Mouse (Mus musculus) E14TG2a.4 (cell line): ENCODE results near the gene Ppp1r1b.

ENCODE experiments used
- CTCF ChIP-seq: conservative IDR thresholded peaks from 2 replicates; pipeline ENCODE4 v1.5.1; 2014; ENCODE audit warnings: low read length
- NANOG ChIP-seq: IDR thresholded peaks from 2 replicates; pipeline ENCODE4 v1.6.1; 2014; ENCODE audit warnings: borderline replicate concordance, low read length, mixed read lengths
- POU5F1 ChIP-seq: IDR thresholded peaks from 2 replicates; pipeline ENCODE4 v1.6.1; 2014; ENCODE audit warnings: low read length, borderline replicate concordance

DNA sequence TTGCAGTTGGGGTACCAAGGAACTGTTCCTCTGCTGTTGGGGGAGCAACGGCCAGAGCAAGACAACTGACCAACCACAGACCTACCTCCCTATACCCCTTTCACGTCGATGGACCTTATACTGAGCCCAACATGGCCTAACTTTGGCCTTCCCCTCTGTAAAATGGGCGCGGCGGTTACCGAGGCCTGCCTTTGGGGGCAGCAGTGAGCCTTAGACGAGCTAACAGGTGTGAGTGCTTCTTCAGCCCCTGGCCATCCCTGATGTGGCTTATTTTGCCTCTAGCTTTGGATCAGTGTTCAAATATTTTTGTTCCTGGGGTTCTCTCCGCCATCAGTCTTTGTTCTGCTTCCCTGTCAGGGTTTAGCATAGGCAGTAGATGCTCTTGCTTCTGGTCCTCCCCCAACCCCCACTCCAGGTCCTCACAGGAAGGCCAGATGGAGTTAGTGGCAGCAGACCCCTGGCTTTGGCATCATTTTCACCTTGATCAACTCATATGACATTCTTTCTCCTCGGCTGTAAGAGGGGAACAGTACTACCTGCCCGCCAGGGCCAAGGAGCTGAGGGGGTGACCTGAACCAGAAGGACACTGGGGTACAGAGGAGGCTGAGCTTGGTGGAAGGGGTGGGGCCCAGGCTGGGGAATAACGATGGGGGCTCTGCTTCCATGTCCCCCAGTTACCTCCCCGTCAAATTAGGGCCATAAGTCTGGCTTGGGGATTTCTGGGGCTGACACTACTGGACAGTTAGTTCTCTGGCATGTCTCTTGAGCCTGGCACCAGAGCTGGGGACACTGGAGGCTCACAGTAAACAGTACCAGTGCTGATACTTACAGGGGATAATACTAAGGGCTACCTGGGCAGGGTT lies 11.7 kb upstream of the Ppp1r1b start:
- TF ChIP-seq CTCF (peak; percentile 81), NANOG (no peak), POU5F1 (no peak)
